Mouse (Mus musculus) spleen, adult 2 months (tissue): ENCODE measurements at regions not wholly inside any gene's neighbourhood (a gene's known extent, or its start where the extent isn't known, plus 50 kb on each side); places are given as distances from the start of the nearest gene placed in this dataset.

Source experiments
- CTCF ChIP-seq: fragments of 200-500 bp; IDR thresholded peaks from 2 replicates; pipeline ENCODE4 v1.5.1; 2011; ENCODE audit warnings: mild to moderate bottlenecking, inconsistent platforms; ENCODE audit not compliant: insufficient read depth, insufficient read length, insufficient replicate concordance; ENCODE audit errors: extremely low read depth
- POLR2A ChIP-seq: fragments of 200-500 bp; IDR thresholded peaks from 2 replicates; pipeline ENCODE4 v1.6.1; 2011; ENCODE audit warnings: low read depth, low read length, inconsistent platforms

GRCm38 (mm10) chr13:28793166-28793935, 160.2 kb downstream of the Sox4 start:
- no peak for TF ChIP-seq CTCF
- TF ChIP-seq POLR2A: no peak
